Mouse (Mus musculus): Measurements from ENCODE around the gene Aox2.

Aox2 gene

DNA sequence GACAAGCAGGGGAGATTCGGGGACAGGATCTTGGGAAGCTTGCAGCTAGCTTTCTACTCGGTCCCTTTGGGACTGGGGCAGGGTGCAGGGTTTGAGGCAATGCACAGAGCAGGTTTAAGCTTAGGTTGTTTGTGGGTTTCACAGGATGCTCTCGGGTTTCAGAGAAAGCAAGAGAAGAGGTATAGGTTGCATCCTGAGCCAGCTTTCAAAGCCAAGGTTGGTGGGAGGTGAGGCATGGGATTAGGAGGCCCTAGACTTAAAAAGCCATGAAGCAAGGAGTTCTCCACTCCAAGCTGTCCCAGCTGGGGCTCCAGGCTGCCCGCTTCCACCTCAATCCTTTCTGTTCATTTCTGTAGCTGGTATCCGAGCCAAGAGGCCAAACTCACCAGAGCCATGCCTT, at the start of gene Aox2:
TSS of gene Aox2 (plus strand) at position 301 of the 400 bp plus-strand sequence.
- DNase-seq (ENCODE audit: extremely low spot score, low spot score): no peak

- DNase-seq (ENCODE audit: extremely low spot score, low spot score): no peak
Observed at GRCm38 (mm10) chr1:58228916-58229315, 49.2 kb upstream of the Aox2 start.

GRCm38 (mm10) chr1:58229774-58230173, 48.4 kb upstream of the Aox2 start:
- no peak for DNase-seq (ENCODE audit: extremely low spot score, low spot score)

GRCm38 (mm10) chr1:58230542-58230941, 47.6 kb upstream of the Aox2 start:
- DNase-seq (ENCODE audit: extremely low spot score, low spot score): no peak

GRCm38 (mm10) chr1:58235405-58235804, 42.7 kb upstream of the Aox2 start:
- no peak for DNase-seq (ENCODE audit: extremely low spot score, low spot score)

- DNase-seq (ENCODE audit: extremely low spot score, low spot score): no peak
Observed at GRCm38 (mm10) chr1:58237527-58238299, 40.4 kb upstream of the Aox2 start.

- DNase-seq (ENCODE audit: extremely low spot score, low spot score): no peak
Observed at GRCm38 (mm10) chr1:58238440-58238839, 39.7 kb upstream of the Aox2 start.

GRCm38 (mm10) chr1:58238961-58239360, 39.2 kb upstream of the Aox2 start:
- DNase-seq (ENCODE audit: extremely low spot score, low spot score): no peak

GRCm38 (mm10) chr1:58240347-58240746, 37.8 kb upstream of the Aox2 start:
- no peak for DNase-seq (ENCODE audit: extremely low spot score, low spot score)

DNA sequence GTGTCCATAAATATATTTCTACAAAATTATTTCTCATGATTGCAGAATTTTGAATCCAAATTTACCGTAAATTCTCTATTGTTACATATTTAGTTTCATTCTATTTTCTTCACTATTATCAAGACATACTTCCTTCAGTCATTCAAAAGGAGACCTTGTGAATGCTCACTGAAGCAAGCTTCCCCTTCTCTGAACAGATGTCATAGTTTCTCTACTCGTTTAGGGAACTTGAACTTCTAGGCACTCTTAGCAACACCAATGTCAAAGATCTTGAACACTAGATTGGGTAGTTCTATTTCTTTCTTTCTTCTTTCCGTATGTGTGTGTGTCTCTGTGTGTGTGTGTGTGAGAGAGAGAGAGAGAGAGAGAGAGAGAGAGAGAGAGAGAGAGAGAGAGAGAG, 33.6 kb upstream of the Aox2 start:
- no peak for DNase-seq (ENCODE audit: extremely low spot score, low spot score)

DNA sequence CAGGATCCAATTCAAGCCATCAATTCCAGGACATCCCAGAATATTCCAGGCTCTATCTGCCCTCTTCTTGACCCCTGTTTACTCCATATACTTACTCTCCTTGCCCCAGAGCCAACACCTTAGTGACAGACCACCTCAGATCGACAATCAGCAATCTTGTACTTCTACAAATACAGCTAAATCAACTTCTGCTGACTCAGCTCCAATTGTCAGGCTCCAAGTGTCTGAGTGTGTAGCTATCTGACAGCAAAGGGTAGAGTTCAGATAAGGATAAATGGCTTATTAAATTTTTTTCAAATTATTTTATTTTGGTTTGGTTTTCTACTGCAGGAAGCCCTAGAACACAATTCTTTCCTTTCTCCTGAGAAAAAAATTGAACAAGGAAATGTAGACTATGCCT, 29.6 kb upstream of the Aox2 start:
- no peak for DNase-seq (ENCODE audit: extremely low spot score, low spot score)

DNA sequence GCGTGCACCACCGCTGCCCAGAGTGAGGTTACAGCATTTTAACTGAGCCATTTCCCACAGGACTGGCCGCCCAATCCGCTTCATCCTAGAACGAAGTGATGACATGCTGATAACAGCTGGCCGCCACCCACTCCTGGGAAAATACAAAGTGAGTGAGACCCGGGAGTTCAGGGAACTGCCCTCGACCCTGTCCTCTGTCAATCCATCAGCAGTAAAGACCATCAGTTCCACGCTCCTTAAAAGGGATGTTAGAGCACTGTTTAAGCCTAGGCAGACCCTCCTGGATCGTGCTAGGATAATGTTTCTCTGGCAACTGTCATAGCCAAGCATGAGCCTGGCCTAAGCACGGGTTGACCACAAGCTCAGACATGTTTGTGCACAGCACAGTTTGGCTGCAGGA, 24.7 kb upstream of the Aox2 start:
- no peak for DNase-seq (ENCODE audit: extremely low spot score, low spot score)

DNA sequence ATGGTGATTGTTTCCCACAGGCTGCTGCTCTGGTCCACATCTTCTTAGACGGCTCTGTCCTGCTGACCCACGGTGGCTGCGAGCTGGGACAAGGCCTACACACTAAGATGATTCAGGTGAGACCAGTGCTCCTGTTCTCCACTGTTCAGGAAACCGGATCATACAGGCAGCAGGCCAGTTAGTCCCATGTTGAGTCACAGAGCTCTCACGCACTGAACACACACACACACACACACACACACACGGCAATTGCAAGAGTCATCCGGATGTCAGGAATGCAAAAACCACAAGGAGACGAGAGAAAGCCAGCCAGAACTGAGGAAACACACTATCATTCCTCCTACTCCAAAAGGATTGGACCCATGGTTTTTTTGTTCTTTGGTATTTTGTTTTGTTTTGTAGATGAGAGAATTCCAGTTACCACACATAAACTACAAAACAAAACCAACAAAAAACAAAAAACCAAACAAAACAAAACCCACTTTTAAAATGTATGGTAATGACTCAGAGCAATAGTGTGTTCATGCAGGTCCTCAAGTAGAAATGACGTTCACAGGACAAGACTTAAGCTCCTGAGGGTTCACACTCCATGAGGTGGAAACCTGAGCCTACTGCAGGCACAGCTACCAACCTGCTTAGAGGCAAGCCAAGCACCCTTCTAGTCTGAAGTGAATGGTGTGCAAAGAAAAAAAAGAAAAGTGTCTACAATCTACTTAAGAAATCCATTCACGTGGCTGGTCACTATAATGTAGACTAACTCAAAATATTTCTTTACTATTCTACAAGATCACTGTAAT, 20.7 kb upstream of the Aox2 start:
- DNase-seq (ENCODE audit: extremely low spot score, low spot score): no peak

- DNase-seq (ENCODE audit: extremely low spot score, low spot score): no peak
Observed at GRCm38 (mm10) chr1:58260311-58260710, 17.8 kb upstream of the Aox2 start.

GRCm38 (mm10) chr1:58268231-58268630, 9.9 kb upstream of the Aox2 start:
- no peak for DNase-seq (ENCODE audit: extremely low spot score, low spot score)

GRCm38 (mm10) chr1:58270807-58271569, 7.1 kb upstream of the Aox2 start:
- no peak for DNase-seq (ENCODE audit: extremely low spot score, low spot score)

DNA sequence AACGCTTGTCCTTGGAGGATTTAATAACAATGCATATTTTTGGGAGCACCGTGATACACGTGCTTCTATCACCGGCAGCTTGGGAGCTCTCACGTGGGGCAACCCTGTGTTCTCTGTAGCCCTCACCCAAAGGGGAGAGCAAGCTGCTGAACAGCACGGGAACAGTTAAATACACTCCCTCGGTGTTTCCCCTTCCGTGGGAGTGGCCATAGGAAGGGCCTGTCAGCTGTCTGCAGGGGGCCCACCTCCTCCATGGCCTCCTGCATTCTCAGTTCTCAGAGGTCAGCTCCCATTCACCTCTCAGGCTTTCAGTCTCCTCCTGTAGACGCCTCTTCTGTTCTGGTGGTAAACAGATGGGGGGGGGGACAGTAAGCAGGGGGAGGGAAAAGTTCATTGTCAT, 2.2 kb upstream of the Aox2 start:
- DNase-seq (ENCODE audit: extremely low spot score, low spot score): no peak

DNA sequence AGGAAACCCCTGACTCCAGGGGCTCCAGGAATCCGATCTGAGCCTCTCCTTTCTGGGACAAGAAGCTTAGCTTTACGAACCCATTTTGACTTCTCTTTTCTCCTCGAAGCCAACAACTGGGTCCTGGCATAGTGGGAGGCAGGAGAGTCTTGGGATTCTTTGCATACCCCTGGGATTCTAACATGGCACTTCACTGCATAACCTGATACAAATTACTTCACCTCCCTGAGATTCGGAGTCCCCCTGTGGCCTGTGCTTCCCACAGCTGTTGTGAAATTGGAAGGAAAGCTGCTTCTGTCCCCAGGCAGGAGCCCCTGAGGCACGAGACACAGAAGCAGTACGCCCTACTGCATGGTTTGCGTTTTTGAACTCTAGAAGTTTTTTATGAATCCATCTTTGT, 387 bp downstream of the Aox2 start:
- no peak for DNase-seq (ENCODE audit: extremely low spot score, low spot score)

DNA sequence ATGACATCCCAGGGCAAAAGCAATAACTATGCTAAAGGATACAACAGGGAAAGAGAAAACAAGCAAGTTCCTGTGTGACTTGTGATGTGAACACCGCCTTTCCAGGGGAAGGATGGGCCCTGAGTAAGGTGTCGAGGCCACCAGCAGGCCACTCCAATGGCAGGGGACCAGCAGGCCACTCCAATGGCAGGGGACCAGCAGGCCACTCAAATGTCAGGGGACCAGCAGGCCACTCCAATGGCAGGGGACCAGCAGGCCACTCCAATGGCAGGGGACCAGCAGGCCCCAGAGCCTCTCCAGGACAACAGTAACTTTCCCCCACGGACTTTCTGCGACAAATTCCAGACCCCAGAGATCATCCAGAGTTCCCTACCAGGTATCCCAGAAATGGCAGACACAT, 2.3 kb downstream of the Aox2 start:
- no peak for DNase-seq (ENCODE audit: extremely low spot score, low spot score)

GRCm38 (mm10) chr1:58280939-58281624, 3.0 kb downstream of the Aox2 start:
- DNase-seq (ENCODE audit: extremely low spot score, low spot score): no peak

DNA sequence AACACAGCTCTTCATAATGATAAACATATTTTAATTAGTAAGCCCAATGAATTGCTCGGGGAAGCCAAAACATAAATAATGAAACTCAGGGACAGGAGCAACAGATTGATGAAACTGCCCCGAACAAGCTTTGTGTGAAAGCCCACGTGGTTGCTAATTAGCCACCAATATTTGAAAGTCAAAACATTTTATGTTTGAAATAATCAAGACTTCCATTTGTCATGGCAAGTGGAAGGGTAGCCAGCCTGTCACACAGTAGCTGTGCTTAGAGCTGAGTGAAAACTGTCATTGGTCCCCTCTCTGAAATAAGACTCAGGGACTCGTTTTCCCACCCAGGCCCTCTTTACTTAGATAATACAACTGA, 3.5 kb downstream of the Aox2 start:
- DNase-seq (ENCODE audit: extremely low spot score, low spot score): no peak

GRCm38 (mm10) chr1:58284505-58284904, 6.4 kb downstream of the Aox2 start:
- no peak for DNase-seq (ENCODE audit: extremely low spot score, low spot score)
